ENCODE assay signal across 7 mouse cellular contexts in the genomic region with DNA sequence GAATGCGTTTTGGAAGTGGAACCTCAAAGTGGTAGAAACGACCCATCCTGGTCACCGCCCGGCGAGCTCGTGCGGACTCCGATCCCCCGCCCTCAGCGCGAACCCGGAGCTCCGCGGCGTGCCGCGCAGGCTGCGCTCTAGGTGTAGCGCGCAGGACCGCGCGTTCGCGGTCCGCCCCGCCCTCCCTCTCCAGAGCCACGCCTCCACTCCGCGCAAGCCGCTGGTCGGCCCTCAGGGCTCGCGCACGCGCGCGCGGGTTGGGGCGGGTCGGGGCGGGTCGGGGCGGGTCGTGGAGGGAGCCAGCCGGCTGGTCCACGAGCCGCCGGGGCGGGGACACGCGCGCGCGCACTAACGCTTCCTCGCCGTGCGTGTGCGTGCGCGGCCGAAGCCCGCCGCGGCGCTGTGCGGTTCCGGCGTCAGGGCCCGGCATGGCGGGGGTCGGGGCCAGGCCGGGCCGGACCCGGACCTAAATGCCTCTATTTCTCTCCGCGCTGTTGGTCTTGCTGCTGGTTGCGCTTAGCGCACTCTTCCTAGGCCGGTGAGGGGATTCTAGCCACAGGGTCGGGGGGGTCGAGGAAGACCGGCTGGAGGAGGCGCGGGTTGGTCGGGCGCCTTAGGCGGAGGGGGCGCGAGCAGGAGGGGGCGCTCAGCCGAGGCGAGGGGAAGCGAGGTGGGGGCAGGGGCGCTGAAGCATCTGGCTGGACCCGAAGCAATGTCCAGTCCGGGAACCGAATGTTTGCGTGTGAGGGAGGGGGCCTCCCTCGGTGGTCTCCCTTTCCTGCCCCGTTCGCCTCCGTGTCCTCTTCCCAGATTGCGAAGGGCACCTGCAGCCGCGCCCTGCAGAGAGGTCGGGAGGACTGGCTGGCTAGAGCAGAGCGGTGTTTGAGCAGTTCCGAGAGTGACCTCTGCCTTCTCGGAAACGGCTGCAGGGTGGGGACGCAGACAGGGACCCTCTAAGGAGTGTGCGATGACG. TPM values are rescaled to one million over a fixed set of nuclear protein-coding genes. Genes with fewer than 3 reads are reported as not detected.
DNase-seq lines count a peak whose midpoint lies in the region; ATAC-seq and TF ChIP-seq lines count a peak whose summit lies in the region.

A gene (plus strand): TSS at position 373 of the 973 bp plus-strand sequence.

- DNase-seq in adrenal gland, postnatal 25 days, result peak; percentile 95
- peak; percentile 91 to 95 for DNase-seq in heart, adult 18-20 months
- DNase-seq in kidney, adult 2 months, result peak; percentile 96
- DNase-seq in spleen, adult 2 months (ENCODE audit: low read depth in 1 of 2, low spot score in 2 of 2), result peak; percentile 84 to 91

- H3K9me3 ChIP-seq in embryonic facial prominence, embryonic 12.5 days, result no peaks in the 10 kb centered on the region
- no peaks in the 10 kb centered on the region for H3K9me3 ChIP-seq in limb, embryonic 12.5 days
- no peaks in the 10 kb centered on the region for H3K9me3 ChIP-seq in midbrain, embryonic 15.5 days

- peak within 1 kb of the TSS; percentile 93 for H3K4me3 ChIP-seq in embryonic facial prominence, embryonic 12.5 days
- peak within 1 kb of the TSS; percentile 88 for H3K4me3 ChIP-seq in kidney, adult 2 months (ENCODE audit: insufficient read depth, low read depth, low read length)
- peak within 1 kb of the TSS; percentile 86 for H3K4me3 ChIP-seq in limb, embryonic 12.5 days (replicated peaks)
- H3K4me3 ChIP-seq in midbrain, embryonic 15.5 days, result peak within 1 kb of the TSS; percentile 71
- peak within 1 kb of the TSS; percentile 96 for H3K4me3 ChIP-seq in spleen, adult 2 months (ENCODE audit: extremely low read depth, insufficient read depth, insufficient read length)

- H3K27me3 ChIP-seq in embryonic facial prominence, embryonic 12.5 days, result no peaks in the 10 kb centered on the region
- H3K27me3 ChIP-seq in kidney, adult 2 months (replicated peaks; ENCODE audit: control insufficient read depth, insufficient read depth, low read length), result no peaks in the 10 kb centered on the region
- H3K27me3 ChIP-seq in limb, embryonic 12.5 days, result peaks cover 10% of the 10 kb centered on the region; the same call in 1 of the 2 replicates
- 0 out of 2 replicates have a peak, but pooled peaks cover 3% of the 10 kb centered on the region for H3K27me3 ChIP-seq in midbrain, embryonic 15.5 days (replicated peaks)
- no peaks in the 10 kb centered on the region for H3K27me3 ChIP-seq in spleen, adult 2 months (ENCODE audit: control insufficient read depth, insufficient read depth, low read length)

- under 1% methylated on average over 109 of the region's 115 CpGs for WGBS in embryonic facial prominence, embryonic 12.5 days
- under 1% methylated on average over 108 of the region's 115 CpGs for WGBS in kidney, adult 2 months
- under 1% methylated on average over 114 of the region's 115 CpGs for WGBS in limb, embryonic 12.5 days
- WGBS in midbrain, embryonic 15.5 days, result under 1% methylated on average over 100 of the region's 115 CpGs
- WGBS in spleen, adult 2 months, result under 1% methylated on average over 88 of the region's 115 CpGs

- peaks cover 31% of the 10 kb centered on the region for H3K36me3 ChIP-seq in embryonic facial prominence, embryonic 12.5 days
- peaks cover 2% of the 10 kb centered on the region for H3K36me3 ChIP-seq in kidney, adult 2 months (ENCODE audit: control insufficient read depth, insufficient read depth, low read length)
- H3K36me3 ChIP-seq in limb, embryonic 12.5 days, result peaks cover 34% of the 10 kb centered on the region
- peaks cover 30% of the 10 kb centered on the region for H3K36me3 ChIP-seq in midbrain, embryonic 15.5 days (replicated peaks)
- H3K36me3 ChIP-seq in spleen, adult 2 months (ENCODE audit: control insufficient read depth, insufficient read depth, low read length), result peaks cover 21% of the 10 kb centered on the region

- no peak for TF ChIP-seq CTCF in kidney, adult 2 months (conservative IDR thresholded peaks at IDR 0.05; ENCODE audit: insufficient read depth, insufficient read length, low read depth, low read length)
- TF ChIP-seq CTCF in spleen, adult 2 months (IDR thresholded peaks at IDR 0.05; ENCODE audit: extremely low read depth, insufficient read depth, insufficient read length, insufficient replicate concordance), result no peak

- peaks cover 15% of the 10 kb centered on the region for H3K4me1 ChIP-seq in embryonic facial prominence, embryonic 12.5 days
- H3K4me1 ChIP-seq in kidney, adult 2 months (ENCODE audit: control insufficient read depth, insufficient read depth, low read length), result no peaks in the 10 kb centered on the region; the same call in 1 of the 2 replicates
- H3K4me1 ChIP-seq in limb, embryonic 12.5 days (replicated peaks), result peaks cover 9% of the 10 kb centered on the region
- peaks cover 13% of the 10 kb centered on the region for H3K4me1 ChIP-seq in midbrain, embryonic 15.5 days
- H3K4me1 ChIP-seq in spleen, adult 2 months (ENCODE audit: control insufficient read depth, insufficient read depth, insufficient read length), result 0 out of 2 replicates have a peak, but pooled peaks cover 2% of the 10 kb centered on the region

- peak within 1 kb of the TSS; percentile 84 for H3K9ac ChIP-seq in embryonic facial prominence, embryonic 12.5 days
- H3K9ac ChIP-seq in limb, embryonic 12.5 days (replicated peaks), result peak within 1 kb of the TSS; percentile 79
- peak within 1 kb of the TSS; percentile 82 for H3K9ac ChIP-seq in midbrain, embryonic 15.5 days

- ATAC-seq in embryonic facial prominence, embryonic 12.5 days (ENCODE audit: insufficient number of reproducible peaks, insufficient read depth, low FRiP score, low TSS enrichment), result peak; percentile 93
- peak; percentile 95 for ATAC-seq in limb, embryonic 12.5 days (ENCODE audit: insufficient number of reproducible peaks, insufficient read depth, low FRiP score, low TSS enrichment, low read depth)
- ATAC-seq in midbrain, embryonic 15.5 days (replicated peaks), result peak; percentile 96

- peak within 1 kb of the TSS; percentile 75 for H3K4me2 ChIP-seq in embryonic facial prominence, embryonic 12.5 days (replicated peaks)
- peak within 1 kb of the TSS; percentile 80 for H3K4me2 ChIP-seq in limb, embryonic 12.5 days
- H3K4me2 ChIP-seq in midbrain, embryonic 15.5 days, result peak within 1 kb of the TSS; percentile 63

- peak; percentile 19 for TF ChIP-seq POLR2A in kidney, adult 2 months (IDR thresholded peaks at IDR 0.05; ENCODE audit: low read depth, low read length)
- TF ChIP-seq POLR2A in spleen, adult 2 months (IDR thresholded peaks at IDR 0.05; ENCODE audit: low read depth, low read length), result no peak; the same call in 1 of the 2 replicates

- H3K27ac ChIP-seq in embryonic facial prominence, embryonic 12.5 days, result peak within 1 kb of the TSS; percentile 81
- H3K27ac ChIP-seq in kidney, adult 2 months (ENCODE audit: insufficient read depth, low read depth, low read length), result peak within 1 kb of the TSS; percentile 52
- H3K27ac ChIP-seq in limb, embryonic 12.5 days, result peak within 1 kb of the TSS; percentile 85
- peak within 1 kb of the TSS; percentile 84 for H3K27ac ChIP-seq in midbrain, embryonic 15.5 days
- H3K27ac ChIP-seq in spleen, adult 2 months (ENCODE audit: insufficient read depth, low read length), result peak within 1 kb of the TSS; percentile 81

RNA-seq across cellular contexts. Expression of the gene that starts here (rescaled TPM):
- 163 and 168 TPM in 2 replicates for total RNA-seq in adrenal gland, postnatal 25 days (2021)
- polyA plus RNA-seq in embryonic facial prominence, embryonic 12.5 days (2016; fragmentation: Nextera tagmentation; extraction: Ambion mirVana), result 72.1 and 79.5 TPM in 2 replicates
- total RNA-seq in heart, adult 18-20 months (2021), result 100 to 1,000 TPM; 203 to 219 TPM
- 103 and 122 TPM in 2 replicates for polyA plus RNA-seq in kidney, adult 2 months (2012; rRNA removed)
- 79.1 and 81.8 TPM in 2 replicates for polyA plus RNA-seq in limb, embryonic 12.5 days (2016; fragmentation: Nextera tagmentation; extraction: Ambion mirVana)
- 55.0 and 62.3 TPM in 2 replicates for polyA plus RNA-seq in midbrain, embryonic 15.5 days (2015; fragmentation: Nextera tagmentation; extraction: Ambion mirVana)
- polyA plus RNA-seq in spleen, adult 2 months (2012; rRNA removed), result 41.4 and 46.3 TPM in 2 replicates

Comparison
In these comparisons a context has a peak if more than half of its experiments do, and no peak if none do; other contexts are left out.
1. Peak in every context shown above with its lines: DNase-seq, ATAC-seq, H3K4me3 ChIP-seq and H3K27ac ChIP-seq.